7 mouse cellular contexts compared by ENCODE assay signal in the genomic region with DNA sequence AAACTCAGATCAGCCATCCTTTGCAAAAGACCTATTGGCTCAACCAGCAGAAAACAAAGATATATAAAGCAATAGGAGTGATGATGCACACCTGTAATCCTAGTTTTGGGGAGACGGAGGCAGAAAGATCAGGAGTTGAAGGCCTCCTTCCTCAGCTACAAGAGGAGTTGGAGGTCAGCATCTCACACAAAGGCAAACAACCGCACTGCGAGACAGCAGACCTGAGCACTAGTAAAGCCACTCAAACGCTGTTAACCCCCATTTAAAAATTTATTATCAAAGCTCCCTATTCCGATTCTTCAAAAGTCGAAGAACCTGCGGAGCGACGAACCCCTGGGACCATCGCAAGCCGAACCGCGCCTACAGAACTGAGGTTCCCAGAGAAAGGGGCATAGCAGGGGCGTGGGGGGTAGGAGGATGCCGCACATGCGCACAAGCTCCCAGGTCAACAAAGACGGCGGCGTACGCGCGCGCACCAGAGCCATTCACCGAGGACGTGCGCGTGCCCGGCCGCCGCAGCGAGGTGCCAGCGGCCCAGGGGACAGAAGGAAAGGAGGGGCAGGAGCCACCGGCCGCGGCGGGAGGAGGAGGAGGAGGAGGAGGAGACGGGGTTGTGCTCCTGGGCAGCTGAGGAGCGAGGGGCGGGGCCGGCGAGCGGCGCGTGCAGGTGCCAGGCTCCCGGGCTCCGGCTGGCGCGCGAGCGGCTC. TPM values are rescaled to one million over a fixed set of nuclear protein-coding genes. Genes with fewer than 3 reads are reported as not detected.
A peak's percentile ranks its signal among the peaks of the same experiment; 100 is the strongest.
DNase-seq lines count a peak whose midpoint lies in the region; ATAC-seq and TF ChIP-seq lines count a peak whose summit lies in the region.

No protein-coding gene starts in this region.

- H3K4me1 ChIP-seq in intestine, postnatal 0 days (replicated peaks; ENCODE audit: control insufficient read depth, insufficient read depth, low read length), result peaks cover 5% of the 10 kb centered on the region; the same call in 1 of the 2 replicates
- peaks cover 32% of the 10 kb centered on the region for H3K4me1 ChIP-seq in midbrain, embryonic 12.5 days
- H3K4me1 ChIP-seq in small intestine, adult 2 months (ENCODE audit: control insufficient read depth, insufficient read depth, insufficient read length, low read length), result peaks cover 6% of the 10 kb centered on the region; the same call in 1 of the 2 replicates

- no peaks in the 10 kb centered on the region for H3K36me3 ChIP-seq in intestine, postnatal 0 days (ENCODE audit: control insufficient read depth, insufficient read depth)
- 0 out of 2 replicates have a peak, but pooled peaks cover 2% of the 10 kb centered on the region for H3K36me3 ChIP-seq in midbrain, embryonic 12.5 days
- H3K36me3 ChIP-seq in small intestine, adult 2 months (ENCODE audit: control insufficient read depth, insufficient read depth, low read length), result no peaks in the 10 kb centered on the region

- intact Hi-C loops in left cerebral cortex, postnatal 4 days (cut with DNase I), result no loop called here

- TF ChIP-seq CTCF in intestine, postnatal 0 days (IDR thresholded peaks at IDR 0.05; ENCODE audit: low read depth), result no peak
- TF ChIP-seq CTCF in small intestine, adult 2 months (IDR thresholded peaks at IDR 0.05; ENCODE audit: extremely low read depth, insufficient read length, insufficient replicate concordance, low read depth, low read length), result 0 out of 2 replicates have a peak, but pooled peaks have one; percentile 10

- peak overlapping the region; percentile 93 for H3K4me3 ChIP-seq in intestine, postnatal 0 days (ENCODE audit: low read depth, low read length)
- H3K4me3 ChIP-seq in midbrain, embryonic 12.5 days, result peak overlapping the region; percentile 99
- H3K4me3 ChIP-seq in small intestine, adult 2 months (ENCODE audit: low read depth, low read length), result peak overlapping the region; percentile 91

- peak overlapping the region; percentile 91 for H3K4me2 ChIP-seq in intestine, postnatal 0 days (replicated peaks; ENCODE audit: low read depth)
- H3K4me2 ChIP-seq in midbrain, embryonic 12.5 days (replicated peaks), result peak overlapping the region; percentile 69

- peak; percentile 97 for ATAC-seq in intestine, postnatal 0 days
- ATAC-seq in midbrain, embryonic 12.5 days (ENCODE audit: low FRiP score, low read depth), result peak; percentile 94

- peak overlapping the region; percentile 98 for H3K27ac ChIP-seq in intestine, postnatal 0 days (ENCODE audit: low read depth, low read length)
- peak overlapping the region; percentile 98 for H3K27ac ChIP-seq in midbrain, embryonic 12.5 days (replicated peaks)
- H3K27ac ChIP-seq in small intestine, adult 2 months (ENCODE audit: insufficient read depth, low read depth, low read length), result peak overlapping the region; percentile 44; the same call in 1 of the 2 replicates

- H3K27me3 ChIP-seq in intestine, postnatal 0 days (replicated peaks; ENCODE audit: control insufficient read depth, insufficient read depth, low read length), result no peaks in the 10 kb centered on the region
- H3K27me3 ChIP-seq in midbrain, embryonic 12.5 days, result no peaks in the 10 kb centered on the region
- no peaks in the 10 kb centered on the region for H3K27me3 ChIP-seq in small intestine, adult 2 months (ENCODE audit: control insufficient read depth, insufficient read depth, low read length)

- H3K9ac ChIP-seq in intestine, postnatal 0 days (ENCODE audit: low read depth, low read length), result peak overlapping the region; percentile 96
- H3K9ac ChIP-seq in midbrain, embryonic 12.5 days (replicated peaks), result peak overlapping the region; percentile 99

- under 1% methylated on average over 42 of the region's 50 CpGs for WGBS in intestine, postnatal 0 days
- WGBS in midbrain, embryonic 12.5 days, result under 1% methylated on average over 48 of the region's 50 CpGs
- under 1% methylated on average over 44 of the region's 50 CpGs for WGBS in small intestine, adult 2 months

- TF ChIP-seq POLR2A in small intestine, adult 2 months (IDR thresholded peaks at IDR 0.05; ENCODE audit: low read depth, low read length), result peak; percentile 61

- DNase-seq in adrenal gland, adult 8-10 months, result peak; percentile 93
- peak; percentile 97 for DNase-seq in embryo, embryonic 9.5 days (ENCODE audit: extremely low spot score)
- peak; percentile 87 to 94 for DNase-seq in gastrocnemius, postnatal 4 days (ENCODE audit: low spot score in 2 of 2)
- DNase-seq in left cerebral cortex, postnatal 4 days, result peak; percentile 98

- no peaks in the 10 kb centered on the region for H3K9me3 ChIP-seq in intestine, postnatal 0 days (ENCODE audit: control insufficient read depth)
- H3K9me3 ChIP-seq in midbrain, embryonic 12.5 days, result no peaks in the 10 kb centered on the region

RNA-seq across cellular contexts. Expression of a gene that starts 0.4 kb away (rescaled TPM):
- total RNA-seq in adrenal gland, adult 8-10 months (2022), result 10 to 100 TPM; 24.4 to 32.9 (median 26.3) TPM
- total RNA-seq in gastrocnemius, postnatal 4 days (2021), result 10 to 100 TPM; 53.2 to 54.4 TPM
- 10.5 and 12.1 TPM in 2 replicates for polyA plus RNA-seq in intestine, postnatal 0 days (2015; fragmentation: Nextera tagmentation; extraction: Ambion mirVana)
- 100 to 1,000 TPM; 131 to 141 TPM for total RNA-seq in left cerebral cortex, postnatal 4 days (2021)
- polyA plus RNA-seq in midbrain, embryonic 12.5 days (2016; fragmentation: Nextera tagmentation; extraction: Ambion mirVana), result 41.1 and 46.8 TPM in 2 replicates
- 3.6 and 7.0 TPM in 2 replicates for polyA plus RNA-seq in small intestine, adult 2 months (2012; rRNA removed)

RNA-seq across cellular contexts. Expression of a gene that starts 14.6 kb away (rescaled TPM):
- total RNA-seq in adrenal gland, adult 8-10 months (2022), result 10 to 100 TPM; 65.1 to 81.0 (median 68.4) TPM
- 10 to 100 TPM; 75.4 to 84.5 TPM for total RNA-seq in gastrocnemius, postnatal 4 days (2021)
- 183 and 185 TPM in 2 replicates for polyA plus RNA-seq in intestine, postnatal 0 days (2015; fragmentation: Nextera tagmentation; extraction: Ambion mirVana)
- 10 to 100 TPM; 73.7 to 74.0 TPM for total RNA-seq in left cerebral cortex, postnatal 4 days (2021)
- 226 and 239 TPM in 2 replicates for polyA plus RNA-seq in midbrain, embryonic 12.5 days (2016; fragmentation: Nextera tagmentation; extraction: Ambion mirVana)
- 10.3 and 17.8 TPM in 2 replicates for polyA plus RNA-seq in small intestine, adult 2 months (2012; rRNA removed)

RNA-seq across cellular contexts. Expression of a gene that starts 43.1 kb away (rescaled TPM):
- 10 to 100 TPM; 86.6 to 96.8 (median 91.1) TPM for total RNA-seq in adrenal gland, adult 8-10 months (2022)
- 10 to 100 TPM; 79.1 to 88.6 TPM for total RNA-seq in gastrocnemius, postnatal 4 days (2021)
- 40.7 and 42.6 TPM in 2 replicates for polyA plus RNA-seq in intestine, postnatal 0 days (2015; fragmentation: Nextera tagmentation; extraction: Ambion mirVana)
- 10 to 100 TPM; 72.2 to 80.8 TPM for total RNA-seq in left cerebral cortex, postnatal 4 days (2021)
- polyA plus RNA-seq in midbrain, embryonic 12.5 days (2016; fragmentation: Nextera tagmentation; extraction: Ambion mirVana), result 71.1 and 72.1 TPM in 2 replicates
- polyA plus RNA-seq in small intestine, adult 2 months (2012; rRNA removed), result 11.0 and 11.6 TPM in 2 replicates

RNA-seq across cellular contexts. Expression of a gene that starts 57.0 kb away (rescaled TPM):
- total RNA-seq in adrenal gland, adult 8-10 months (2022), result 10 to 100 TPM; 29.6 to 37.0 (median 30.5) TPM
- total RNA-seq in gastrocnemius, postnatal 4 days (2021), result 10 to 100 TPM; 10.7 to 13.7 TPM
- polyA plus RNA-seq in intestine, postnatal 0 days (2015; fragmentation: Nextera tagmentation; extraction: Ambion mirVana), result 45.7 and 47.6 TPM in 2 replicates
- total RNA-seq in left cerebral cortex, postnatal 4 days (2021), result 10 to 100 TPM; 15.8 to 19.6 TPM
- polyA plus RNA-seq in midbrain, embryonic 12.5 days (2016; fragmentation: Nextera tagmentation; extraction: Ambion mirVana), result 28.7 and 30.0 TPM in 2 replicates
- polyA plus RNA-seq in small intestine, adult 2 months (2012; rRNA removed), result 9.6 and 14.6 TPM in 2 replicates

Comparison
In these comparisons a context has a peak if more than half of its experiments do, and no peak if none do; other contexts are left out.
1. Peak in every context shown above with its lines: DNase-seq, ATAC-seq, H3K4me3 ChIP-seq and H3K27ac ChIP-seq.
2. H3K27ac ChIP-seq: peak in every context shown above with its lines; median percentile 98 in intestine, postnatal 0 days; 98 in midbrain, embryonic 12.5 days; 44 in small intestine, adult 2 months.